Mouse (Mus musculus): ENCODE data around the gene Stk38l.

- TF ChIP-seq CTCF (IDR thresholded peaks at IDR 0.05) (peak; percentile 80), EP300 (IDR thresholded peaks at IDR 0.05; ENCODE audit: insufficient read depth, low read depth, low read length) (peak; percentile 53; the same call in 1 of the 2 replicates)
Measured at GRCm38 (mm10) chr6:146762264-146762898, 37.6 kb downstream of the Stk38l start.

All from heart, adult 2 months (tissue).